21 mouse cellular contexts compared by ENCODE assay signal in the genomic region with DNA sequence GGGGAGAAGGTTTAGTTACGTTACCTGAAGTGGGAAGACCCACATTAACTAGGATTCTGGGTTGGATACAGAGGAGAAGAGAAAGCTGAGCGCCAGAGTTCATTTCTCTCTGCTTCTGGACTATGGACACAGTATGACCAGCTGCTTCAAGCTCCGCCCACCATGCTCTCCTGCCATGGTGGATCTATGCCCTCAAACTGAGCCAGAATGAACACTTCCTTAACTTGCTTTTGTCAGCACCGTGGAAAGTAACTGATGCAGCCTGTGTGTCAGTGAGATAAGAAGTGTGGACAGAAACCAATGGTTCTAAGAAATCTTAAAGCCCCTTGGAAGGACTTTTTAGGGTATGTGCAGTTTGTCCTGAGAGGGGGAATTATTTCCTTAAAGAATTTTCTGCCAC. TPM values are rescaled to one million over a fixed set of nuclear protein-coding genes. Genes with fewer than 3 reads are reported as not detected.
DNase-seq lines count a peak whose midpoint lies in the region; ATAC-seq and TF ChIP-seq lines count a peak whose summit lies in the region.
"Had no signal": no experiment of that assay in that cellular context is flagged by ENCODE, and none has a peak within 500 bp of the region (broad histone marks: within the 10 kb centered on the region; RNA-seq: fewer than 3 reads in every experiment).

No protein-coding gene starts in this region.

- no peak overlapping the region for H3K4me2 ChIP-seq in kidney, embryonic 15.5 days
- H3K4me2 ChIP-seq in liver, embryonic 11.5 days: peak overlapping the region; percentile 14
- H3K4me2 ChIP-seq: forebrain, embryonic 12.5 days; midbrain, embryonic 12.5 days; neural tube, embryonic 12.5 days had no signal

- no peaks in the 10 kb centered on the region for H3K79me2 ChIP-seq in MEL (ENCODE audit: control insufficient read depth, insufficient read depth, low read length, poor library complexity)

- peak in 1 of 2 experiments; percentile 53; a peak in 2 of 4 replicates for TF ChIP-seq EP300 in MEL (IDR thresholded peaks at IDR 0.05; ENCODE audit: low read depth in 1 of 2, low read length in 2 of 2)

- H3K27ac ChIP-seq in kidney, embryonic 15.5 days: no peak overlapping the region
- no peak overlapping the region for H3K27ac ChIP-seq in MEL (ENCODE audit: control insufficient read depth, low read depth, low read length)
- peak overlapping the region; percentile 19; the same call in 1 of the 2 replicates for H3K27ac ChIP-seq in liver, embryonic 11.5 days (ENCODE audit: low read depth, low read length)
- H3K27ac ChIP-seq: forebrain, embryonic 12.5 days; heart, adult 2 months; kidney, postnatal 0 days; left cerebral cortex, adult 2 months; midbrain, embryonic 12.5 days; neural tube, embryonic 12.5 days had no signal

- no peak for TF ChIP-seq POLR2A in MEL (IDR thresholded peaks at IDR 0.05; ENCODE audit: control insufficient read depth in 1 of 2, insufficient read depth in 1 of 2, low read depth in 1 of 2, low read length in 2 of 2, poor library complexity in 1 of 2)

- no peak for ATAC-seq in kidney, embryonic 15.5 days (replicated peaks; ENCODE audit: low FRiP score)
- peak; percentile 61 for ATAC-seq in liver, embryonic 11.5 days (replicated peaks; ENCODE audit: low FRiP score)
- peak; percentile 67 for ATAC-seq in megakaryocyte-erythroid progenitor cell, adult 5-6 weeks (replicated peaks; ENCODE audit: low FRiP score, low TSS enrichment, poor library complexity, severe bottlenecking)
- ATAC-seq: hindbrain, embryonic 16.5 days had no signal

- no peak overlapping the region for H3K4me3 ChIP-seq in kidney, embryonic 15.5 days (replicated peaks)
- no peak overlapping the region for H3K4me3 ChIP-seq in MEL (ENCODE audit: control insufficient read depth in 1 of 2, insufficient read depth in 1 of 2, low read depth in 2 of 2, low read length in 2 of 2)
- no peak overlapping the region for H3K4me3 ChIP-seq in liver, embryonic 11.5 days (ENCODE audit: low read depth, low read length)
- H3K4me3 ChIP-seq: forebrain, embryonic 12.5 days; heart, adult 2 months; left cerebral cortex, adult 2 months; midbrain, embryonic 12.5 days; neural tube, embryonic 12.5 days had no signal

- WGBS in kidney, embryonic 15.5 days: 91% methylated on average over 4 of the region's 4 CpGs
- 72% methylated on average over 4 of the region's 4 CpGs for WGBS in liver, embryonic 11.5 days

- no peaks in the 10 kb centered on the region for H3K27me3 ChIP-seq in kidney, embryonic 15.5 days
- H3K27me3 ChIP-seq in MEL (ENCODE audit: control insufficient read depth in 1 of 2, insufficient read depth in 2 of 2, low read length in 2 of 2): no peaks in the 10 kb centered on the region
- H3K27me3 ChIP-seq in liver, embryonic 11.5 days (replicated peaks; ENCODE audit: control insufficient read depth, insufficient read depth, low read length): no peaks in the 10 kb centered on the region
- H3K27me3 ChIP-seq: forebrain, embryonic 12.5 days; midbrain, embryonic 12.5 days; neural tube, embryonic 12.5 days had no signal

- peaks cover 81% of the 10 kb centered on the region for H3K36me3 ChIP-seq in kidney, embryonic 15.5 days
- H3K36me3 ChIP-seq in MEL (ENCODE audit: control insufficient read depth in 1 of 2, insufficient read depth in 2 of 2, low read length in 2 of 2): peaks cover 0 to 11% of the 10 kb centered on the region in 2 experiments; a peak in 2 of 4 replicates
- peaks cover 41% of the 10 kb centered on the region for H3K36me3 ChIP-seq in liver, embryonic 11.5 days (ENCODE audit: control insufficient read depth, insufficient read depth, low read length)

- peaks cover 26% of the 10 kb centered on the region for H3K4me1 ChIP-seq in kidney, embryonic 15.5 days
- H3K4me1 ChIP-seq in MEL (ENCODE audit: control insufficient read depth in 1 of 2, insufficient read depth in 2 of 2, low read length in 2 of 2): peaks cover 0 to 6% of the 10 kb centered on the region in 2 experiments; a peak in 3 of 4 replicates
- H3K4me1 ChIP-seq in liver, embryonic 11.5 days (replicated peaks; ENCODE audit: control insufficient read depth, insufficient read depth, low read length): peaks cover 23% of the 10 kb centered on the region

- TF ChIP-seq RAD21 in MEL (IDR thresholded peaks at IDR 0.05; ENCODE audit: low read depth, low read length): no peak

- no peak overlapping the region for H3K9ac ChIP-seq in kidney, embryonic 15.5 days
- no peak overlapping the region for H3K9ac ChIP-seq in MEL (ENCODE audit: control insufficient read depth, low read depth, low read length, poor library complexity, severe bottlenecking)
- H3K9ac ChIP-seq in liver, embryonic 11.5 days (ENCODE audit: low read depth, low read length): no peak overlapping the region
- H3K9ac ChIP-seq: forebrain, embryonic 12.5 days; midbrain, embryonic 12.5 days; neural tube, embryonic 12.5 days had no signal

- DNase-seq in kidney, postnatal 10 days: peak; percentile 55
- peak; percentile 59 for DNase-seq in MEL (ENCODE audit: low read depth, low spot score)
- no peak for DNase-seq in liver, embryonic 11.5 days (ENCODE audit: low spot score)
- DNase-seq in gastrocnemius, adult 8-10 months (ENCODE audit: low spot score in 2 of 2): no peak
- DNase-seq in cerebellum, adult 9-11 months: no peak
- DNase-seq: adrenal gland, postnatal 36 days; cerebellum, adult 11-12 months; cerebellum, postnatal 36 days; gastrocnemius, postnatal 25 days; heart, adult 2 months; heart, postnatal 4 days; lung, adult 2 months; lung, postnatal 4 days had no signal

- TF ChIP-seq CTCF in MEL (IDR thresholded peaks at IDR 0.05 in 2 of 3, conservative IDR thresholded peaks at IDR 0.05 in 1 of 3; ENCODE audit: control insufficient read depth in 1 of 3, insufficient read depth in 1 of 3, low read depth in 2 of 3, low read length in 3 of 3, poor library complexity in 1 of 3, severe bottlenecking in 1 of 3): no peak

- no peaks in the 10 kb centered on the region for H3K9me3 ChIP-seq in kidney, embryonic 15.5 days (replicated peaks)
- no peaks in the 10 kb centered on the region for H3K9me3 ChIP-seq in MEL (replicated peaks; ENCODE audit: insufficient read depth, low read length)
- H3K9me3 ChIP-seq in liver, embryonic 11.5 days (ENCODE audit: control insufficient read depth, low read length): no peaks in the 10 kb centered on the region
- H3K9me3 ChIP-seq: forebrain, embryonic 12.5 days; midbrain, embryonic 12.5 days; neural tube, embryonic 12.5 days had no signal

TF ChIP-seq in MEL, 35 proteins besides CTCF, POLR2A, EP300 and RAD21:
- no peak for TF ChIP-seq RCOR1 (IDR thresholded peaks at IDR 0.05; ENCODE audit: low read depth, low read length)
- peak; percentile 70 for TF ChIP-seq GATA1 (IDR thresholded peaks at IDR 0.05; ENCODE audit: low read depth, low read length)
- 0 out of 2 replicates have a peak, but pooled peaks have one; percentile 39 for TF ChIP-seq SIN3A (IDR thresholded peaks at IDR 0.05; ENCODE audit: low read length)
- TF ChIP-seq TAL1 (IDR thresholded peaks at IDR 0.05; ENCODE audit: low read length): peak; percentile 47

RNA-seq across cellular contexts. Expression of a gene that starts 7.9 kb away (rescaled TPM):
- 12.4 and 13.2 TPM in 2 replicates for polyA plus RNA-seq in kidney, embryonic 15.5 days (2015; fragmentation: Nextera tagmentation; extraction: Ambion mirVana)
- total RNA-seq in MEL (2012; rRNA removed): 1.8 and 2.4 TPM in 2 replicates
- 1 to 10 TPM in 1 of 2 experiments, not detected in 1; 7.2 TPM for polyA plus RNA-seq in MEL (2012; ENCODE audit: insufficient read depth in 1 of 2, insufficient read length in 2 of 2, low read depth in 1 of 2, low replicate concordance in 2 of 2, missing spikeins in 1 of 2)
- polyA plus RNA-seq in liver, embryonic 11.5 days (2014; fragmentation: Nextera tagmentation; extraction: Ambion mirVana): 8.7 and 12.1 TPM in 2 replicates
- 10.9 and 16.6 TPM in 2 replicates for total RNA-seq in megakaryocyte-erythroid progenitor cell, adult 5-6 weeks (2014; fragmentation: Nextera tagmentation)
- total RNA-seq in megakaryocyte-erythroid progenitor cell, adult 5-6 weeks (2017): 15.7 and 18.6 TPM in 2 replicates
- 1 to 10 TPM; 3.2 to 4.5 (median 4.2) TPM for total RNA-seq in gastrocnemius, adult 8-10 months (2022)

RNA-seq across cellular contexts. Expression of a gene that starts 22.6 kb away (rescaled TPM):
- polyA plus RNA-seq in kidney, embryonic 15.5 days (2015; fragmentation: Nextera tagmentation; extraction: Ambion mirVana): 10.8 and 11.9 TPM in 2 replicates
- total RNA-seq in MEL (2012; rRNA removed): not detected in 2 replicates
- not detected for polyA plus RNA-seq in MEL (2012; ENCODE audit: insufficient read depth in 1 of 2, insufficient read length in 2 of 2, low read depth in 1 of 2, low replicate concordance in 2 of 2, missing spikeins in 1 of 2)
- 0.49 and 1.1 TPM in 2 replicates for polyA plus RNA-seq in liver, embryonic 11.5 days (2014; fragmentation: Nextera tagmentation; extraction: Ambion mirVana)
- not detected in 2 replicates for total RNA-seq in megakaryocyte-erythroid progenitor cell, adult 5-6 weeks (2014; fragmentation: Nextera tagmentation)
- not detected in 2 replicates for total RNA-seq in megakaryocyte-erythroid progenitor cell, adult 5-6 weeks (2017)
- total RNA-seq in gastrocnemius, adult 8-10 months (2022): 1 to 10 TPM; 1.9 to 3.4 (median 2.9) TPM

RNA-seq across cellular contexts. Expression of a gene that starts 49.0 kb away (rescaled TPM):
- 246 and 248 TPM in 2 replicates for polyA plus RNA-seq in kidney, embryonic 15.5 days (2015; fragmentation: Nextera tagmentation; extraction: Ambion mirVana)
- 81.2 and 88.2 TPM in 2 replicates for total RNA-seq in MEL (2012; rRNA removed)
- polyA plus RNA-seq in MEL (2012; ENCODE audit: insufficient read depth in 1 of 2, insufficient read length in 2 of 2, low read depth in 1 of 2, low replicate concordance in 2 of 2, missing spikeins in 1 of 2): 100 to 1,000 TPM; 127 to 158 TPM
- 422 and 475 TPM in 2 replicates for polyA plus RNA-seq in liver, embryonic 11.5 days (2014; fragmentation: Nextera tagmentation; extraction: Ambion mirVana)
- 188 and 245 TPM in 2 replicates for total RNA-seq in megakaryocyte-erythroid progenitor cell, adult 5-6 weeks (2014; fragmentation: Nextera tagmentation)
- 98.3 and 173 TPM in 2 replicates for total RNA-seq in megakaryocyte-erythroid progenitor cell, adult 5-6 weeks (2017)
- under 1 TPM; 0.46 to 0.73 (median 0.50) TPM for total RNA-seq in gastrocnemius, adult 8-10 months (2022)

Comparison
In these comparisons a context has a peak if more than half of its experiments do, and no peak if none do; other contexts are left out.
1. DNase-seq: peak in kidney, postnatal 10 days (single experiment) and MEL (single experiment); none in liver, embryonic 11.5 days (single experiment), gastrocnemius, adult 8-10 months (0 of 2) and cerebellum, adult 9-11 months (single experiment).
2. RNA of a gene that starts 49.0 kb away (total RNA-seq): 98.3 to 245 TPM in megakaryocyte-erythroid progenitor cell, adult 5-6 weeks and 81.2 to 88.2 TPM in MEL; 0.46 to 0.73 TPM in gastrocnemius, adult 8-10 months; every median in the first group is over 10 times any median in the second.